In the genomic region with DNA sequence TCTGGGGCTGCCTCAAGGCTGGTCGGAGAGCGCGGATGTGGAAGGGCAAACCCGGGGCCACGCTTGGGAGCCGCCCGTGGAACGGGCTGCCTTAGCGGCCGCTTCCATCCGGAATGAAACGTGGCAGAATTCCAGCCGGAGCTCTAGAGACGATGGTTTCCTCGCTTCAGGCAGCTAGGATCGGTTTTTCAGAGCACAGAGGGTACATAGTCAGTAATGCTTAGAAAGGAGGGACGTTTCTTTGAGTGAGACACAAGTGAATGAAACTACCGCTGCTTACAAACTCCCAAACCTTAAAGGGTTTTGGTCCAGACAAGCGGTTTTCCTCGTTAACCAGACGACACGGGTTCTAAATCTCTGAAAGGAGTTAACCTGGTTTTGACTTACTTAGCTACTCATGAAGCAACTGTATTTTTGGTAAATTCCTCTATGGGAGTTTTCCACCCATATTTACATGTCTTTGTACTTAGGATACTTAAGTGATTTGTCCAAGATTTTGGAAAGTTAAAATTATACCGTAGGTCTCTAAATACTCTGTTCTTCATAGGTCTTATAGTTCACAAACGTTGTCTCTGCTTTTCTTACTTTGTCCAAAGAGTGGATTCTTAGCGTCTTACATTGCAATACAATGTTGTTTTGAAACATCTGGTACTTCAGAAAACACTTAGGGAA, we compare ENCODE assay signal across 8 mouse cellular contexts. TPM values are rescaled to one million over a fixed set of nuclear protein-coding genes. Genes with fewer than 3 reads are reported as not detected.
DNase-seq lines count a peak whose midpoint lies in the region; ATAC-seq and TF ChIP-seq lines count a peak whose summit lies in the region.

No protein-coding gene starts in this region.

- H3K4me2 ChIP-seq in kidney, postnatal 0 days (ENCODE audit: low read length): peak overlapping the region; percentile 58
- peak overlapping the region; percentile 61 for H3K4me2 ChIP-seq in hindbrain, embryonic 14.5 days (replicated peaks)
- H3K4me2 ChIP-seq in midbrain, embryonic 16.5 days (ENCODE audit: low read length): peak overlapping the region; percentile 54

- peak; percentile 80 for DNase-seq in kidney, postnatal 0 days (ENCODE audit: low spot score)
- DNase-seq in kidney, postnatal 14 days: no peak
- peak; percentile 19 for DNase-seq in brain, adult 2 months (ENCODE audit: low read depth, low spot score)
- peak; percentile 73 for DNase-seq in hindbrain, embryonic 14.5 days (ENCODE audit: low spot score)
- DNase-seq in thymus, postnatal 0 days (ENCODE audit: low spot score): no peak
- no peak for DNase-seq in frontal cortex, postnatal 36 days (ENCODE audit: low spot score in 2 of 2)
- no peak for DNase-seq in gastrocnemius, adult 8-10 months (ENCODE audit: low spot score in 2 of 2)

- no peaks in the 10 kb centered on the region for H3K9me3 ChIP-seq in kidney, postnatal 0 days (replicated peaks; ENCODE audit: low read length)
- H3K9me3 ChIP-seq in hindbrain, embryonic 14.5 days (ENCODE audit: control insufficient read depth, low read length): no peaks in the 10 kb centered on the region
- no peaks in the 10 kb centered on the region for H3K9me3 ChIP-seq in midbrain, embryonic 16.5 days (replicated peaks; ENCODE audit: control insufficient read depth, low read length, poor library complexity, severe bottlenecking)

- peak overlapping the region; percentile 87 for H3K4me3 ChIP-seq in kidney, postnatal 0 days (replicated peaks; ENCODE audit: low read depth, low read length)
- H3K4me3 ChIP-seq in hindbrain, embryonic 14.5 days (replicated peaks; ENCODE audit: low read length): peak overlapping the region; percentile 90
- peak overlapping the region; percentile 86 for H3K4me3 ChIP-seq in midbrain, embryonic 16.5 days (ENCODE audit: low read depth, low read length)

- peaks cover 13% of the 10 kb centered on the region; the same call in 1 of the 2 replicates for H3K4me1 ChIP-seq in kidney, postnatal 0 days (replicated peaks; ENCODE audit: insufficient read depth, low read length)
- peaks cover 21% of the 10 kb centered on the region for H3K4me1 ChIP-seq in hindbrain, embryonic 14.5 days (replicated peaks; ENCODE audit: control insufficient read depth, insufficient read depth, low read length)
- peaks cover 43% of the 10 kb centered on the region for H3K4me1 ChIP-seq in midbrain, embryonic 16.5 days (ENCODE audit: control insufficient read depth, insufficient read depth, low read length)

- no peak for ATAC-seq in kidney, postnatal 0 days (replicated peaks; ENCODE audit: low FRiP score, low read depth)
- ATAC-seq in hindbrain, embryonic 14.5 days (ENCODE audit: low FRiP score): no peak
- ATAC-seq in midbrain, embryonic 16.5 days: no peak

- no peaks in the 10 kb centered on the region for H3K27me3 ChIP-seq in kidney, postnatal 0 days (ENCODE audit: insufficient read depth, low read length)
- H3K27me3 ChIP-seq in hindbrain, embryonic 14.5 days (ENCODE audit: control insufficient read depth, insufficient read depth, low read length): no peaks in the 10 kb centered on the region
- H3K27me3 ChIP-seq in midbrain, embryonic 16.5 days (ENCODE audit: control insufficient read depth, insufficient read depth, low read depth, low read length): no peaks in the 10 kb centered on the region

- H3K36me3 ChIP-seq in kidney, postnatal 0 days (ENCODE audit: insufficient read depth, low read length): no peaks in the 10 kb centered on the region
- H3K36me3 ChIP-seq in hindbrain, embryonic 14.5 days (replicated peaks; ENCODE audit: control insufficient read depth, insufficient read depth): no peaks in the 10 kb centered on the region; the same call in 1 of the 2 replicates
- H3K36me3 ChIP-seq in midbrain, embryonic 16.5 days (ENCODE audit: control insufficient read depth, insufficient read depth, low read length): no peaks in the 10 kb centered on the region

- H3K9ac ChIP-seq in kidney, postnatal 0 days (ENCODE audit: low read depth, low read length): peak overlapping the region; percentile 90
- peak overlapping the region; percentile 94 for H3K9ac ChIP-seq in hindbrain, embryonic 14.5 days
- peak overlapping the region; percentile 91 for H3K9ac ChIP-seq in midbrain, embryonic 16.5 days (ENCODE audit: low read depth, low read length)

- WGBS in kidney, postnatal 0 days: under 1% methylated on average over 25 of the region's 25 CpGs
- under 1% methylated on average over 25 of the region's 25 CpGs for WGBS in hindbrain, embryonic 14.5 days
- under 1% methylated on average over 25 of the region's 25 CpGs for WGBS in midbrain, embryonic 16.5 days

- H3K27ac ChIP-seq in kidney, postnatal 0 days: peak overlapping the region; percentile 94
- peak overlapping the region; percentile 99 for H3K27ac ChIP-seq in hindbrain, embryonic 14.5 days
- H3K27ac ChIP-seq in midbrain, embryonic 16.5 days (ENCODE audit: low read length): peak overlapping the region; percentile 94

- TF ChIP-seq CTCF in kidney, postnatal 0 days (IDR thresholded peaks at IDR 0.05; ENCODE audit: low read depth): no peak

RNA-seq across cellular contexts. Expression of a gene that starts 0.8 kb away (rescaled TPM):
- 840 and 861 TPM in 2 replicates for polyA plus RNA-seq in kidney, postnatal 0 days (2015; fragmentation: Nextera tagmentation; extraction: Ambion mirVana)
- polyA plus RNA-seq in hindbrain, embryonic 14.5 days (2014; fragmentation: Nextera tagmentation; extraction: Ambion mirVana): 461 and 464 TPM in 2 replicates
- 525 and 552 TPM in 2 replicates for polyA plus RNA-seq in midbrain, embryonic 16.5 days (2015; fragmentation: Nextera tagmentation; extraction: Ambion mirVana)
- polyA plus RNA-seq in thymus, postnatal 0 days (2015; fragmentation: Nextera tagmentation; extraction: Ambion mirVana): 519 and 548 TPM in 2 replicates
- total RNA-seq in gastrocnemius, adult 8-10 months (2022): 100 to 1,000 TPM; 107 to 127 (median 111) TPM

RNA-seq across cellular contexts. Expression of a gene that starts 1.0 kb away (rescaled TPM):
- polyA plus RNA-seq in kidney, postnatal 0 days (2015; fragmentation: Nextera tagmentation; extraction: Ambion mirVana): 9.7 and 10.4 TPM in 2 replicates
- 15.2 and 17.0 TPM in 2 replicates for polyA plus RNA-seq in hindbrain, embryonic 14.5 days (2014; fragmentation: Nextera tagmentation; extraction: Ambion mirVana)
- 13.9 and 14.5 TPM in 2 replicates for polyA plus RNA-seq in midbrain, embryonic 16.5 days (2015; fragmentation: Nextera tagmentation; extraction: Ambion mirVana)
- 7.6 and 10.8 TPM in 2 replicates for polyA plus RNA-seq in thymus, postnatal 0 days (2015; fragmentation: Nextera tagmentation; extraction: Ambion mirVana)
- 10 to 100 TPM; 10.1 to 12.8 (median 11.7) TPM for total RNA-seq in gastrocnemius, adult 8-10 months (2022)

Comparison
In these comparisons a context has a peak if more than half of its experiments do, and no peak if none do; other contexts are left out.
1. DNase-seq: peak in kidney, postnatal 0 days (single experiment), brain, adult 2 months (single experiment) and hindbrain, embryonic 14.5 days (single experiment); none in kidney, postnatal 14 days (single experiment), thymus, postnatal 0 days (single experiment), frontal cortex, postnatal 36 days (0 of 2) and gastrocnemius, adult 8-10 months (0 of 2).
2. Peak in every context shown above with its lines, with median percentiles within 50 percentile points of each other: H3K27ac ChIP-seq, H3K4me2 ChIP-seq, H3K4me3 ChIP-seq and H3K9ac ChIP-seq.